Mouse (Mus musculus): ENCODE data around the gene Ear10.
A peak's percentile ranks its signal among the peaks of the same experiment; 100 is the strongest.
"Not testable (repeated sequence)": the region's sequence is repeated elsewhere in the genome, so short reads cannot be mapped to it uniquely, and the experiment has no call there.

Ear10 gene

GRCm38 (mm10) chr14:43923459-43923858 is at the start of gene Ear10:
Gene Ear10 (minus strand): TSS chr14:43923559.
- DNase-seq = not testable (repeated sequence)

DNA sequence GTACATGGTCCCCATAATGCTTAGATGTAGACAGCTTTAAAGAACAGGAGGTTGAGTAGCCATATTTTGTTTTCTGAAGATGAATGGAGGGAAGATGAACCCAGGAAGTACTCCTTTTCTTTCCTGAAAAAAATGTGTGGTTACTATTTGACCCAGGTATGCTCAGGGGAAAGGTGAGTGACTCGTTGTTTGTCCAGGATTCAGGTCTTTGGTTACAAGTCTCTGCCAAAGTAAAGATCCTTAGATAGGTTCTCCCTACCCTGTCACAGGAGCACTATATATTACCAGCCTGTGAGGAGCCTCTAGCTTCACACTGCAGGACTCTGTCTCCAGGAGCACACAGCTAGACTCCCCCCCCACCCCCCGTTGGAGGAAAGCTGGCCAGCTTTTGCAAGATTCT is 33.4 kb upstream of the Ear10 start, which contains the start of gene Ang5:
TSS of gene Ang5 (plus strand) at position 301 of the 400 bp plus-strand sequence.
- not testable (repeated sequence) for DNase-seq

- DNase-seq = not testable (repeated sequence)
Measured at GRCm38 (mm10) chr14:43955074-43955473, 31.7 kb upstream of the Ear10 start.

DNA sequence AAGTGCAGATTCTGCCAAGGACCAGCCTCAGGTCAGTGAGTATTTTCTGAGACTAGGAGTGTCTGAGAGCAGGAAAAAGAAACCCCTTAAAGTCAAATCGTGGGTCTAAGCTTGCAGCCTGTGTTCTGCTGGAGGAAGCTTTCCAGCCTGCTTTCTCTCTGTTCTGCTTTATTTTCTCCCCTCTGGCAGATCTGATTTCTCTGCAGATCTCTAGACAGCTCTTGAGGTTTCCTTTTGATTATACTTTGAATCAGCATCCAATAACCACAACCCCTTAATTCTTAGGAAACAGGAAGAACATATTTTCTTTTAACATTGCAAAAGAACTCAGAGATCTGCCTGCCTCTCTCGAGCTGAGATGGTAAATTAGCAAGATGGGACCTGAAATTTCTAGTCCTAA is 30.0 kb upstream of the Ear10 start:
- DNase-seq = not testable (repeated sequence)

DNA sequence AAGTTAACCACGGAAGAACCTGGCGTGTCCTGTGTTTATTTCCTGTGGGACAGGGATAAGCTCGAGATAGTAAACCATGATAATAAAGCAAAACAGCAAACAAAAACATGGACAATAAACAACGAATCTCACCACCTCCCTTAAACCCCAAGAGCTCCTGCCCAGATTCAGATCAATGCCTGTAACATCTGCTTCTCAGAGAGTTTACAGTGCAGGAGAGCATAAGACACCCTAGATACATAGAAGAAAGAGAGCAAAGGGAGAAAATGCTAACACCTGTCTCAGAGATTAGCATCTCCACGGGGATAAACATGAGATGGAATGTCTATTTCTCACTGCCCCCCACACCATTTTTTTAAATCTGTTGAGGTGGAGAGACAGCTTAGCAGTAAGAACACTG is 10.0 kb upstream of the Ear10 start:
- not testable (repeated sequence) for DNase-seq

DNA sequence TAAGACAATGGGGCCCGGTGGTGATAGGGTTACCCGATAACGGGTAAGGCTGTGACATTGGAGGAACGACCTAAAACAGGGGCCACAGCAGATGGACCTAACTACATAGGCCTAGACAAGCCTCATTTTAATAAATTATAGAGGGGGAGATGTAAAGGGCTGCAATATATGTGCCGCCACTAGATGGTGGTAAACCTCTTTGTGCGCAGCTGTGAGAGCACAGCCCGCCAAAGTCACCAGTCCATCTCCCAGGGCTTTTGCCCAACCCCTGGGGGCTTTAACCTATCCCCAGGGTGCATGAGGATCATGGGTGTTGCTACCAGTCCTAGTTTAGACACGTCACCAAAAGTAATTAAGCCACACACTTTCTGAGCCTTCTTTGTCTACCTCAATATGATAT is 9.6 kb upstream of the Ear10 start:
- not testable (repeated sequence) for DNase-seq

GRCm38 (mm10) chr14:43925404-43925950 is 2.1 kb upstream of the Ear10 start:
- DNase-seq = not testable (repeated sequence)

DNA sequence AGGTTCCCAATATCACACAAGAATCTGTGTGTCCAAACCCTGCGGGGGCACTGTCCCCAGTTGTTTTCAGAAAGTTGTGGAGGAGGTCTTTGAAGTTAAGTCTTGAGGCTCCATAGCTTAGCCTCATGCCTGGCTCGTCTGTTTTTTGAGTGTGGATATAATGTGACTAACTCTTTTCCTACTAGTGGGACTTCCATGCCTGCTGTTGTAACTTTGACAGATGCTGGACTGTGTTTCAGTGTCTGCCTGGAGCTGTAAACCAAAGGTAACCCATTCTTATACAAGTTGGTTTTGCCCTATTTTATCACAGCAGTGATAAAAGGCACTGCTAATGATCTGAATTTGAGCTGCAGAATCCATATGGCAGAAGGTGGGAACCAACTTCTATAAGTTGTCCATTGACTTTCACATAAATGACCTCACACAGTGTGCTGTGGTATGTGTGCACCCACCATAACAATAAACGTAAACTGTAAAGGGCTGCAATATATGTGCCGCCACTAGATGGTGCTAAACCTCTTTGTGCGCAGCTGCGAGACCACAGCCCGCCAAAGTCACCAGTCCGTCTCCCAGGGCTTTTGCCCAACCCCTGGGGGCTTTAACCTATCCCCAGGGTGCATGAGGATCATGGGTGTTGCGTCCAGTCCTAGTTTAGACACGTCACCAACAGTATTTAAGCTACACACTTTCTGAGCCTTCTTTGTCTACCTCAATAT is 1.5 kb upstream of the Ear10 start, which contains the start of gene Gm8113:
TSS of gene Gm8113 (plus strand) at position 703 of the 716 bp plus-strand sequence.
- DNase-seq = peak; percentile 29

DNA sequence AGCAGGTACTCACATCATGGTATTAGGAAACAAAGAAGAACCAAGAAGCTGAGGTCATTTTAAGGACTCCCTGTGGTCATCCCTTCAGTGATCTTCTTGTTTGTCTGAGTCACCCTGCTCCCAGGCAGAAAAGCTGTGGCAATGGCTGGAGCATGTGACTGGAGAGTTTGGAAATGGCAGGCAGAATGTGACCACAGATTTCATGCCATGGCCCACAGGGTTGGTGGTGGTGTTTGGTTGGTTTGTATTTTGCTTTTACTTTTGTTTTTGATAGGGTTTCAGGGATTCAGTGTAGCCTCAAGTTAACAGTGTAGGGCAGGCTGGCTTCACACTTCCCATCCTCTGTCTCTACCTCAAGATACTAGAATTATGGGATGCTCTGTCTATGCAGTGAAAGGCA is 5.1 kb downstream of the Ear10 start:
- DNase-seq = not testable (repeated sequence)

GRCm38 (mm10) chr14:43898577-43898976 is 24.8 kb downstream of the Ear10 start:
- DNase-seq = not testable (repeated sequence)

GRCm38 (mm10) chr14:43895357-43895756 is 28.0 kb downstream of the Ear10 start:
- DNase-seq = not testable (repeated sequence)

DNA sequence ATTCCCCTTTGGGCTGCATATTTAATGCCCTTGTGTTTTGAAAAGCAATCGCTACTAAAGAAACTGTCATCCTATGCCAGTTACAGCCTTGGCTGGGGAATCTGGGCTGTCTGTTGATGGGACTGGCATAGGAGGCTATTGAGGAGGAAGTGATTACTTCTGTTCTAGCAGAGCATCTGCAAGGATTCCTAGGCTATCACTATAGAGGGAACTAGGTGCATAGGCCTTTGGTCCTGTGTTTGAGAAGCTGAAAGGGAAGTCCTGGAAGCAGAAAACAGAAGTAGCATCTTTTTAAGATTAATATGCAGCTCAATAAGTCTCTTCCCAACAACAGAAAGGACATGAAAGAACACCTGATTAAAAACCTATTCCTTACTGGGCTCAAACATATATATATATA is 32.1 kb downstream of the Ear10 start:
- DNase-seq = not testable (repeated sequence)

- not testable (repeated sequence) for DNase-seq
Measured at GRCm38 (mm10) chr14:43886235-43886634, 37.1 kb downstream of the Ear10 start.

GRCm38 (mm10) chr14:43879966-43880545 is 43.3 kb downstream of the Ear10 start:
- DNase-seq = not testable (repeated sequence)

DNA sequence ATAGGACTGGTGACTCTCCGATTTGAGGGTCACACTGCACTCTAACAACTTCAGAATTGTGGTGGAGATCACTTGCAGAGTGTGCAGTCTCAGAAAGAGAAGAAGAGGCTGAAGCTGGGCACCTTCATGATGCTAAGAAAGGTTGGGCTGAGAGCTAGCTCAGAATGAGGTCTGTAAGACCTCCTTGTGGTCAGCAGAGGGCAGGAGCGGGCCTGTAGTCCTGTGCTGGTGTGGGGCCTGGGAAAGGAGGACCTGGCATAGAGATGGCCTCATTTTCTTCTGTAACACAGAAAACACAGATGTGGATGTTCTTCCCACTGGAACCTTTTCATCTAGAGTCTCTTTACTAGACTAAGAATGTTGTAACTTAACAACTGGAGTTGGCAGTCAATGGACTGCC is 45.6 kb downstream of the Ear10 start:
- DNase-seq = not testable (repeated sequence)

DNA sequence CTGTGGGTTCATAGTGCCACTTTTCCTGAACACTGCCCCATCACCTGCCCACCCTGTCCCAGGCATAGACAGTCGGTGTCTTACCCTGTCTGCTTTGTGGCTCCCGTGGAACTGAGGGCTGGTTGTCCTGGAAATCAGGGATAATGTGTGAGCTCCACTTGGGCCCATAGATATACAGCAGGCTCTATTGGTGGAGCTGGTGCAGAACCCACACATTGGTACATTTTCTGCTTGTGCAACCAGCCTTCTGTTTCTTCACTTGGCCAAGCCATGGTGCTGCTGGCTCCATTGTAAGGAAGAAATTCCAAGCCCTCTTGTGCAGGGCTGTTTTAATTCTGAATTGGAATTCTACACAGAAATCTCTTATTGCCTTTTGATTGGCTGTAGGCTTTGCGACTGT is 47.9 kb downstream of the Ear10 start, which contains the start of gene Ear1:
TSS of gene Ear1 (minus strand) at position 101 of the 400 bp plus-strand sequence.
- DNase-seq = not testable (repeated sequence)

GRCm38 (mm10) chr14:43874862-43875261 is 48.5 kb downstream of the Ear10 start:
- DNase-seq = not testable (repeated sequence)
